Mouse (Mus musculus) heart, embryonic 12.5 days (tissue): ENCODE data around the gene Fndc3b. TPM values are rescaled to one million over a fixed set of nuclear protein-coding genes. Genes with fewer than 3 reads are reported as not detected.
"Not testable (repeated sequence)": the region's sequence is repeated elsewhere in the genome, so short reads cannot be mapped to it uniquely, and the experiment has no call there.

Source experiments
- ATAC-seq: fragments of 200-750 bp; cut with Nextera tagmentation; 2 replicates; pipeline ENCODE4 v1.8.0; 2017; ENCODE audit warnings: moderate TSS enrichment, moderate library complexity; ENCODE audit not compliant: insufficient number of reproducible peaks, low FRiP score
- H3K27ac ChIP-seq: fragments of 300-500 bp; sonication (generic); 2 replicates; pipeline ENCODE4 v1.5.1; 2016; ENCODE audit warnings: mild to moderate bottlenecking, moderate library complexity; ENCODE audit not compliant: poor library complexity, severe bottlenecking
- H3K27me3 ChIP-seq: fragments of 300-500 bp; sonication (generic); replicated peaks from 2 replicates; pipeline ENCODE4 v1.6.1; 2016; ENCODE audit warnings: mild to moderate bottlenecking, moderate library complexity
- H3K36me3 ChIP-seq: fragments of 300-500 bp; sonication (generic); 2 replicates; pipeline ENCODE4 v1.6.1; 2016; ENCODE audit warnings: mild to moderate bottlenecking, moderate library complexity
- H3K4me1 ChIP-seq: fragments of 300-500 bp; sonication (generic); replicated peaks from 2 replicates; pipeline ENCODE4 v1.6.1; 2016; ENCODE audit warnings: mild to moderate bottlenecking
- H3K4me2 ChIP-seq: fragments of 300-500 bp; sonication (generic); 2 replicates; pipeline ENCODE4 v1.6.1; 2016; ENCODE audit warnings: mild to moderate bottlenecking, moderate library complexity
- H3K4me3 ChIP-seq: fragments of 300-500 bp; sonication (generic); 2 replicates; pipeline ENCODE4 v1.5.1; 2016; ENCODE audit warnings: mild to moderate bottlenecking
- H3K9ac ChIP-seq: fragments of 300-500 bp; sonication (generic); 2 replicates; pipeline ENCODE4 v1.6.1; 2016; ENCODE audit warnings: mild to moderate bottlenecking, moderate library complexity
- H3K9me3 ChIP-seq: fragments of 300-500 bp; sonication (generic); replicated peaks from 2 replicates; pipeline ENCODE4 v1.6.1; 2016; ENCODE audit warnings: mild to moderate bottlenecking, moderate library complexity
- WGBS: fragments of 180-500 bp; shearing (Covaris S2); methylation state at CpG from one replicate; pipeline ENCODE4 v1.1.7; 2016; 5-methylcytosine and 5-hydroxymethylcytosine counted together
- polyA plus RNA-seq: library from polyadenylated mRNA; unstranded; fragments of >200 nt; fragmentation: Nextera tagmentation; extraction: Ambion mirVana; gene quantifications from 2 replicates; pipeline ENCODE4 v1.2.1, GENCODE M21; 2016

Gene Fndc3b
- polyA plus RNA-seq, 1 experiment from 2014 or later, result 36.8 TPM

GRCm38 (mm10) chr3:27413566-27413965, 297.5 kb downstream of the Fndc3b start:
- Histone ChIP-seq H3K9ac (no peak overlapping the region), H3K9me3 (no peaks in the 10 kb centered on the region), H3K4me1 (0 out of 2 replicates have a peak, but pooled peaks cover 2% of the 10 kb centered on the region), H3K4me3 (no peak overlapping the region), H3K27me3 (no peaks in the 10 kb centered on the region), H3K36me3 (peaks cover 21% of the 10 kb centered on the region), H3K4me2 (no peak overlapping the region), H3K27ac (no peak overlapping the region)
- 81% methylated on average over 3 of the region's 3 CpGs for WGBS
- no peak for ATAC-seq

GRCm38 (mm10) chr3:27411286-27411685, 299.8 kb downstream of the Fndc3b start:
- Histone ChIP-seq H3K27ac (no peak overlapping the region), H3K4me1 (0 out of 2 replicates have a peak, but pooled peaks cover 4% of the 10 kb centered on the region), H3K4me2 (no peak overlapping the region), H3K9me3 (no peaks in the 10 kb centered on the region), H3K4me3 (no peak overlapping the region), H3K9ac (no peak overlapping the region), H3K27me3 (no peaks in the 10 kb centered on the region), H3K36me3 (peaks cover 11% of the 10 kb centered on the region)
- ATAC-seq, result no peak
- WGBS, result 88% methylated on average over 2 of the region's 2 CpGs

- no peak overlapping the region for H3K4me2 ChIP-seq
- 40% methylated on average over 2 of the region's 2 CpGs for WGBS
- H3K4me1 ChIP-seq, result 0 out of 2 replicates have a peak, but pooled peaks cover 4% of the 10 kb centered on the region
- H3K27ac ChIP-seq, result no peak overlapping the region
- no peaks in the 10 kb centered on the region for H3K36me3 ChIP-seq
- H3K9me3 ChIP-seq, result no peaks in the 10 kb centered on the region
- H3K4me3 ChIP-seq, result no peak overlapping the region
- ATAC-seq, result no peak
- no peaks in the 10 kb centered on the region for H3K27me3 ChIP-seq
- no peak overlapping the region for H3K9ac ChIP-seq
Observed at GRCm38 (mm10) chr3:27408564-27408963, 302.5 kb downstream of the Fndc3b start.

GRCm38 (mm10) chr3:27406440-27406839, 304.7 kb downstream of the Fndc3b start:
- ATAC-seq, result no peak
- no peaks in the 10 kb centered on the region for H3K9me3 ChIP-seq
- H3K9ac ChIP-seq, result no peak overlapping the region
- no peak overlapping the region for H3K4me2 ChIP-seq
- no peak overlapping the region for H3K27ac ChIP-seq
- WGBS, result 79% methylated on average over 3 of the region's 3 CpGs
- H3K36me3 ChIP-seq, result no peaks in the 10 kb centered on the region
- H3K4me1 ChIP-seq, result 0 out of 2 replicates have a peak, but pooled peaks cover 4% of the 10 kb centered on the region
- H3K4me3 ChIP-seq, result no peak overlapping the region
- no peaks in the 10 kb centered on the region for H3K27me3 ChIP-seq

- WGBS, result 93% methylated on average over 3 of the region's 3 CpGs
- H3K27me3 ChIP-seq, H3K36me3 ChIP-seq, H3K9me3 ChIP-seq, H3K4me2 ChIP-seq, H3K4me3 ChIP-seq, H3K9ac ChIP-seq, H3K4me1 ChIP-seq, ATAC-seq, H3K27ac ChIP-seq: not testable (repeated sequence)
Observed at GRCm38 (mm10) chr3:27400996-27401395, 310.1 kb downstream of the Fndc3b start.

GRCm38 (mm10) chr3:27389923-27390322, 321.2 kb downstream of the Fndc3b start:
- Histone ChIP-seq H3K4me2 (no peak overlapping the region), H3K9me3 (no peaks in the 10 kb centered on the region), H3K27me3 (no peaks in the 10 kb centered on the region), H3K36me3 (no peaks in the 10 kb centered on the region), H3K4me3 (no peak overlapping the region), H3K27ac (no peak overlapping the region), H3K4me1 (no peaks in the 10 kb centered on the region), H3K9ac (no peak overlapping the region)
- ATAC-seq, result no peak
- WGBS, result 34% methylated on average over 1 of the region's 1 CpGs

- Histone ChIP-seq H3K4me1 (no peaks in the 10 kb centered on the region), H3K27me3 (no peaks in the 10 kb centered on the region), H3K27ac (no peak overlapping the region), H3K9ac (no peak overlapping the region), H3K4me3 (no peak overlapping the region), H3K4me2 (no peak overlapping the region), H3K9me3 (no peaks in the 10 kb centered on the region), H3K36me3 (no peaks in the 10 kb centered on the region)
- ATAC-seq, result no peak
- 66% methylated on average over 3 of the region's 3 CpGs for WGBS
Observed at GRCm38 (mm10) chr3:27384836-27385235, 326.3 kb downstream of the Fndc3b start.

GRCm38 (mm10) chr3:27377935-27378334, 333.2 kb downstream of the Fndc3b start:
- H3K36me3 ChIP-seq, result no peaks in the 10 kb centered on the region
- H3K27me3 ChIP-seq, result peaks cover 29% of the 10 kb centered on the region
- H3K9ac ChIP-seq, result no peak overlapping the region
- no peaks in the 10 kb centered on the region for H3K4me1 ChIP-seq
- no peak for ATAC-seq
- no peak overlapping the region for H3K27ac ChIP-seq
- WGBS, result 60% methylated on average over 4 of the region's 4 CpGs
- H3K4me2 ChIP-seq, result no peak overlapping the region
- H3K9me3 ChIP-seq, result no peaks in the 10 kb centered on the region
- H3K4me3 ChIP-seq, result no peak overlapping the region

GRCm38 (mm10) chr3:27374396-27374795, 336.7 kb downstream of the Fndc3b start:
- H3K27ac ChIP-seq, result no peak overlapping the region
- no peak overlapping the region for H3K9ac ChIP-seq
- peaks cover 63% of the 10 kb centered on the region for H3K27me3 ChIP-seq
- H3K36me3 ChIP-seq, result no peaks in the 10 kb centered on the region
- whole genome bisulfite sequencing, result 53% methylated on average over 9 of the region's 9 CpGs
- no peak overlapping the region for H3K4me2 ChIP-seq
- no peak for ATAC-seq
- no peaks in the 10 kb centered on the region for H3K9me3 ChIP-seq
- no peak overlapping the region for H3K4me3 ChIP-seq
- peaks cover 14% of the 10 kb centered on the region for H3K4me1 ChIP-seq

GRCm38 (mm10) chr3:27371725-27372650, 339.1 kb downstream of the Fndc3b start:
- no peak overlapping the region for H3K9ac ChIP-seq
- no peaks in the 10 kb centered on the region for H3K36me3 ChIP-seq
- 3% methylated on average over 77 of the region's 77 CpGs for WGBS
- H3K4me2 ChIP-seq, result peak overlapping the region; percentile 53
- peaks cover 14% of the 10 kb centered on the region for H3K4me1 ChIP-seq
- no peaks in the 10 kb centered on the region for H3K9me3 ChIP-seq
- no peak for ATAC-seq
- H3K27me3 ChIP-seq, result peaks cover 61% of the 10 kb centered on the region
- H3K4me3 ChIP-seq, result peak overlapping the region; percentile 27
- H3K27ac ChIP-seq, result no peak overlapping the region

- no peaks in the 10 kb centered on the region for H3K36me3 ChIP-seq
- peaks cover 57% of the 10 kb centered on the region for H3K27me3 ChIP-seq
- peak within 1 kb of the TSS; percentile 53 for H3K4me2 ChIP-seq
- H3K9ac ChIP-seq, result no peak within 1 kb of the TSS
- H3K27ac ChIP-seq, result no peak within 1 kb of the TSS
- WGBS, result 2% methylated on average over 19 of the region's 19 CpGs
- H3K4me3 ChIP-seq, result peak within 1 kb of the TSS; percentile 27
- peaks cover 14% of the 10 kb centered on the region for H3K4me1 ChIP-seq
- no peaks in the 10 kb centered on the region for H3K9me3 ChIP-seq
- no peak for ATAC-seq
Observed at GRCm38 (mm10) chr3:27371276-27371621, 339.9 kb downstream of the Fndc3b start, which contains the start of gene Ghsr. Gene Ghsr, plus strand, starts transcription at chr3:27371351.
